Mouse (Mus musculus) layer of hippocampus, adult 18-20 months (tissue): ENCODE results near the gene Ccdc89. TPM values are rescaled to one million over a fixed set of nuclear protein-coding genes. Genes with fewer than 3 reads are reported as not detected.

Experiments
- DNase-seq, 2 experiments: peaks; one replicate each; pipeline ENCODE4 v3.0.0; 2022; ENCODE audit warnings: low spot score in 2 of 2
- long read RNA-seq: library from polyadenylated mRNA; stranded (forward); transcript quantifications from one replicate; pipeline ENCODE4 v2.0.0, GENCODE M21; 2021
- total RNA-seq, 2 experiments: library from RNA; stranded (reverse); gene quantifications; 2 replicates each; pipeline ENCODE4 v1.2.3; 2021

Gene Ccdc89
- under 1 TPM; 0.86 to 0.97 TPM for total RNA-seq
- long read RNA-seq, partial matches to known transcripts: 0 of 1 reads
- long read RNA-seq, other reads (novel, unspliced or antisense): 0 of 1 reads

- DNase-seq: peak; percentile 79 to 86
These were observed at the start of gene Ccdc89 for GRCm38 (mm10) chr7:90426020-90427001. Ccdc89 (plus strand) TSS chr7:90426577.

GRCm38 (mm10) chr7:90384411-90384810 is 42.0 kb upstream of the Ccdc89 start:
- DNase-seq: no peak

- peak; percentile 20 to 60 for DNase-seq
These were observed 39.4 kb upstream of the Ccdc89 start for GRCm38 (mm10) chr7:90386885-90387459.

GRCm38 (mm10) chr7:90389765-90390164 is 36.6 kb upstream of the Ccdc89 start:
- DNase-seq: no peak

- DNase-seq: no peak
These were observed 31.3 kb upstream of the Ccdc89 start for GRCm38 (mm10) chr7:90395073-90395472.

- no peak for DNase-seq
These were observed 30.4 kb upstream of the Ccdc89 start for GRCm38 (mm10) chr7:90395928-90396327.

- DNase-seq: peak; percentile 44 to 67
These were observed 16.4 kb upstream of the Ccdc89 start for GRCm38 (mm10) chr7:90409934-90410333.

GRCm38 (mm10) chr7:90427006-90427405 is 629 bp downstream of the Ccdc89 start:
- DNase-seq: no peak

- no peak for DNase-seq
These were observed 5.8 kb downstream of the Ccdc89 start for GRCm38 (mm10) chr7:90432221-90432620.

- no peak for DNase-seq
These were observed 13.7 kb downstream of the Ccdc89 start for GRCm38 (mm10) chr7:90440044-90440443.

GRCm38 (mm10) chr7:90442070-90442469 is 15.7 kb downstream of the Ccdc89 start:
- DNase-seq: no peak

- DNase-seq: peak; percentile 91 to 97
These were observed 16.2 kb downstream of the Ccdc89 start, which contains the start of gene Crebzf for GRCm38 (mm10) chr7:90442518-90443080. Crebzf (plus strand) TSS chr7:90442729.

- peak; percentile 60 to 68 for DNase-seq
These were observed 17.0 kb downstream of the Ccdc89 start for GRCm38 (mm10) chr7:90443101-90444091.

- no peak for DNase-seq
These were observed 17.8 kb downstream of the Ccdc89 start for GRCm38 (mm10) chr7:90444206-90444605.

- DNase-seq: no peak
These were observed 29.9 kb downstream of the Ccdc89 start for GRCm38 (mm10) chr7:90456149-90456844.

- peak; percentile 76 to 85 for DNase-seq
These were observed 30.6 kb downstream of the Ccdc89 start, which contains the start of gene Tmem126a for GRCm38 (mm10) chr7:90456845-90457468. Tmem126a (minus strand) TSS chr7:90457229.

- no peak for DNase-seq
These were observed 31.1 kb downstream of the Ccdc89 start for GRCm38 (mm10) chr7:90457517-90457916.

GRCm38 (mm10) chr7:90460330-90460729 is 34.0 kb downstream of the Ccdc89 start:
- no peak for DNase-seq

GRCm38 (mm10) chr7:90460930-90461329 is 34.6 kb downstream of the Ccdc89 start:
- no peak for DNase-seq
